Mouse (Mus musculus): ENCODE measurements around the gene Ndufb2. TPM values are rescaled to one million over a fixed set of nuclear protein-coding genes. Genes with fewer than 3 reads are reported as not detected.

The Ndufb2 gene
- polyA plus RNA-seq, 1 experiment from 2014 or later = 354 TPM

DNA sequence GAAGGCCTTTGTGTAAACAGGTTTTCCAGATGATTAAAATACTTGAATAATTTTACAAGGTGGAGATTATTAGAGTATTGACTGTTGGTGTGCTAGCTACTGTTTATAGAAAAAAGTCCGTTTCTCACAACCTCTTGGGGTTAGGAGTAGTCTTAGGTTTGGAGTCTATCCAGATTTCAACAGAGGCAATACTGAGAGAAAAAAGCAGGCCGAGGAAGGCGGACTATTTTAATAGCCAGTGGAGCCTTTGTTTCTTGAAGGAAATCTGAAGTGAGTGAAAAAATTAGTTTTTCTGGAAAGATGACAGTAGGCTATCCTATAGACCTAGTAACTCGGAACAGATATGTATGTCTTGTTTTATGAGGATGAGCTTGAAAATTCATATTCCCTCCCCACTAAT lies 893 bp upstream of the Ndufb2 start:
- H3K4me2 ChIP-seq = peak overlapping the region; percentile 66; the same call in 1 of the 2 replicates
- H3K27me3 ChIP-seq = no peaks in the 10 kb centered on the region
- H3K9me3 ChIP-seq (replicated peaks) = no peaks in the 10 kb centered on the region
- peaks cover 27% of the 10 kb centered on the region for H3K36me3 ChIP-seq (ENCODE audit: poor library complexity, severe bottlenecking)
- H3K9ac ChIP-seq = no peak overlapping the region
- no peak overlapping the region for H3K4me3 ChIP-seq
- H3K27ac ChIP-seq = no peak overlapping the region
- H3K4me1 ChIP-seq = peaks cover 12% of the 10 kb centered on the region
- ATAC-seq = no peak
- 95% methylated on average over 4 of the region's 4 CpGs for WGBS

GRCm38 (mm10) chr6:39600851-39601250 lies 8.5 kb downstream of the Ndufb2 start:
- H3K9ac ChIP-seq = no peak overlapping the region
- no peak overlapping the region for H3K27ac ChIP-seq
- no peak for ATAC-seq
- H3K4me3 ChIP-seq = no peak overlapping the region
- 91% methylated on average over 3 of the region's 3 CpGs for WGBS
- no peaks in the 10 kb centered on the region for H3K4me1 ChIP-seq
- H3K36me3 ChIP-seq (ENCODE audit: poor library complexity, severe bottlenecking) = peaks cover 58% of the 10 kb centered on the region
- H3K9me3 ChIP-seq (replicated peaks) = no peaks in the 10 kb centered on the region
- H3K27me3 ChIP-seq = no peaks in the 10 kb centered on the region
- no peak overlapping the region for H3K4me2 ChIP-seq

DNA sequence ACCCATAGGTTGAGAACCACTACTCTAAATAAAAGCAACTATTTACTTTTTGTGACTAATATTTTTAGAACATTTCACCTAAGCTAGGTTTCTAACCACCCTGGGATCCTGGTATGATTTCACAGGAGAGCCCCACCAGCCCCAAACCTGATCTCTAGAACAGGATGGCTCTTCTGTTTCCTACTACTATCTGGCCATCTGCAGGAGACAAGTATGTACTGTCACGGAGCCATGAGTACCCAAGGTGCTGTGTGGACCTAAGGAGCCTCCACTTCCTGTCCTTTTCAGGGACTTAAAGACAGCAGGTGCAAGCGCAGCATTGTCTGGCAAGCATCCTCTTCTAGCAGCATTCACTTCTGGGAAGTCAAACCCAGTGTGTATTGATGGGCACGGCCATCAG lies 9.5 kb downstream of the Ndufb2 start:
- H3K9ac ChIP-seq = no peak overlapping the region
- no peak overlapping the region for H3K4me2 ChIP-seq
- no peaks in the 10 kb centered on the region for H3K9me3 ChIP-seq (replicated peaks)
- WGBS = 82% methylated on average over 3 of the region's 3 CpGs
- no peak overlapping the region for H3K4me3 ChIP-seq
- no peak for ATAC-seq
- no peaks in the 10 kb centered on the region for H3K4me1 ChIP-seq
- no peaks in the 10 kb centered on the region for H3K27me3 ChIP-seq
- H3K36me3 ChIP-seq (ENCODE audit: poor library complexity, severe bottlenecking) = peaks cover 53% of the 10 kb centered on the region
- no peak overlapping the region for H3K27ac ChIP-seq

- 85% methylated on average over 5 of the region's 5 CpGs for WGBS
- Histone ChIP-seq H3K27me3 (no peaks in the 10 kb centered on the region), H3K27ac (no peak overlapping the region), H3K4me3 (no peak overlapping the region), H3K9ac (no peak overlapping the region), H3K36me3 (ENCODE audit: poor library complexity, severe bottlenecking) (peaks cover 35% of the 10 kb centered on the region), H3K4me2 (no peak overlapping the region), H3K9me3 (replicated peaks) (no peaks in the 10 kb centered on the region), H3K4me1 (no peaks in the 10 kb centered on the region)
- no peak for ATAC-seq
Measured at GRCm38 (mm10) chr6:39604565-39604964, 12.2 kb downstream of the Ndufb2 start.

- H3K9ac ChIP-seq = no peak overlapping the region
- H3K4me1 ChIP-seq = no peaks in the 10 kb centered on the region
- no peak overlapping the region for H3K27ac ChIP-seq
- no peak overlapping the region for H3K4me2 ChIP-seq
- no peak overlapping the region for H3K4me3 ChIP-seq
- ATAC-seq = no peak
- H3K36me3 ChIP-seq (ENCODE audit: poor library complexity, severe bottlenecking) = peaks cover 24% of the 10 kb centered on the region
- H3K9me3 ChIP-seq (replicated peaks) = no peaks in the 10 kb centered on the region
- 91% methylated on average over 6 of the region's 6 CpGs for WGBS
- no peaks in the 10 kb centered on the region for H3K27me3 ChIP-seq
Measured at GRCm38 (mm10) chr6:39606056-39606455, 13.7 kb downstream of the Ndufb2 start.

GRCm38 (mm10) chr6:39606862-39607261 lies 14.5 kb downstream of the Ndufb2 start:
- no peaks in the 10 kb centered on the region for H3K27me3 ChIP-seq
- H3K9ac ChIP-seq = no peak overlapping the region
- peaks cover 23% of the 10 kb centered on the region for H3K36me3 ChIP-seq (ENCODE audit: poor library complexity, severe bottlenecking)
- no peak for ATAC-seq
- H3K4me1 ChIP-seq = no peaks in the 10 kb centered on the region
- no peaks in the 10 kb centered on the region for H3K9me3 ChIP-seq (replicated peaks)
- no peak overlapping the region for H3K4me3 ChIP-seq
- H3K27ac ChIP-seq = no peak overlapping the region
- 79% methylated on average over 3 of the region's 3 CpGs for WGBS
- H3K4me2 ChIP-seq = no peak overlapping the region

- WGBS = 76% methylated on average over 5 of the region's 5 CpGs
- no peak for ATAC-seq
Measured at GRCm38 (mm10) chr6:39607365-39607764, 15.0 kb downstream of the Ndufb2 start.

GRCm38 (mm10) chr6:39610207-39610606 lies 17.8 kb downstream of the Ndufb2 start:
- 70% methylated on average over 2 of the region's 2 CpGs for WGBS
- Histone ChIP-seq H3K27me3 (no peaks in the 10 kb centered on the region), H3K9ac (no peak overlapping the region), H3K9me3 (replicated peaks) (no peaks in the 10 kb centered on the region), H3K4me2 (no peak overlapping the region), H3K36me3 (ENCODE audit: poor library complexity, severe bottlenecking) (peaks cover 21% of the 10 kb centered on the region), H3K27ac (no peak overlapping the region), H3K4me3 (no peak overlapping the region), H3K4me1 (no peaks in the 10 kb centered on the region)
- no peak for ATAC-seq

More at GRCm38 (mm10) chr6:39607365-39607764, 15.0 kb downstream of the Ndufb2 start:
- no peaks in the 10 kb centered on the region for H3K9me3 ChIP-seq (replicated peaks)
- peaks cover 20% of the 10 kb centered on the region for H3K36me3 ChIP-seq (ENCODE audit: poor library complexity, severe bottlenecking)
- no peaks in the 10 kb centered on the region for H3K4me1 ChIP-seq
- H3K27me3 ChIP-seq = no peaks in the 10 kb centered on the region
- H3K4me2 ChIP-seq = no peak overlapping the region
- no peak overlapping the region for H3K4me3 ChIP-seq
- no peak overlapping the region for H3K27ac ChIP-seq
- no peak overlapping the region for H3K9ac ChIP-seq

- 97% methylated on average over 2 of the region's 2 CpGs for WGBS
- no peak overlapping the region for H3K4me3 ChIP-seq
- no peaks in the 10 kb centered on the region for H3K9me3 ChIP-seq (replicated peaks)
- no peak for ATAC-seq
- no peak overlapping the region for H3K4me2 ChIP-seq
- no peak overlapping the region for H3K27ac ChIP-seq
- H3K9ac ChIP-seq = no peak overlapping the region
- H3K4me1 ChIP-seq = no peaks in the 10 kb centered on the region
- H3K36me3 ChIP-seq (ENCODE audit: poor library complexity, severe bottlenecking) = peaks cover 25% of the 10 kb centered on the region
- no peaks in the 10 kb centered on the region for H3K27me3 ChIP-seq
Measured at GRCm38 (mm10) chr6:39611296-39611695, 18.9 kb downstream of the Ndufb2 start.

Other genes starting within 250 kb of the Ndufb2 start
- 53.5 and 56.3 TPM in 2 replicates for gene Slc37a3, start 214.9 kb upstream of the Ndufb2 start, polyA plus RNA-seq (2015; fragmentation: Nextera tagmentation; extraction: Ambion mirVana)
- gene Rab19, start 211.4 kb upstream of the Ndufb2 start, polyA plus RNA-seq (2015; fragmentation: Nextera tagmentation; extraction: Ambion mirVana) = 0.29 and 0.31 TPM in 2 replicates
- 171 and 175 TPM in 2 replicates for gene Mkrn1, start 172.1 kb upstream of the Ndufb2 start, polyA plus RNA-seq (2015; fragmentation: Nextera tagmentation; extraction: Ambion mirVana)
- 19.6 and 22.8 TPM in 2 replicates for gene Dennd2a, start 34.7 kb upstream of the Ndufb2 start, polyA plus RNA-seq (2015; fragmentation: Nextera tagmentation; extraction: Ambion mirVana)
- gene Adck2, start 18.7 kb upstream of the Ndufb2 start, polyA plus RNA-seq (2015; fragmentation: Nextera tagmentation; extraction: Ambion mirVana) = 35.7 and 39.0 TPM in 2 replicates
- 0.79 TPM in 1 of 2 replicates, not detected in the other for gene Gm42420, start 6.8 kb upstream of the Ndufb2 start, polyA plus RNA-seq (2015; fragmentation: Nextera tagmentation; extraction: Ambion mirVana)
- 18.4 and 20.2 TPM in 2 replicates for gene Braf, start 132.9 kb downstream of the Ndufb2 start, polyA plus RNA-seq (2015; fragmentation: Nextera tagmentation; extraction: Ambion mirVana)
- 260 and 293 TPM in 2 replicates for gene Mrps33, start 218.4 kb downstream of the Ndufb2 start, polyA plus RNA-seq (2015; fragmentation: Nextera tagmentation; extraction: Ambion mirVana)

Data from forebrain, embryonic 13.5 days (tissue).